Mouse (Mus musculus): ENCODE data around the gene Rpl10.

DNA sequence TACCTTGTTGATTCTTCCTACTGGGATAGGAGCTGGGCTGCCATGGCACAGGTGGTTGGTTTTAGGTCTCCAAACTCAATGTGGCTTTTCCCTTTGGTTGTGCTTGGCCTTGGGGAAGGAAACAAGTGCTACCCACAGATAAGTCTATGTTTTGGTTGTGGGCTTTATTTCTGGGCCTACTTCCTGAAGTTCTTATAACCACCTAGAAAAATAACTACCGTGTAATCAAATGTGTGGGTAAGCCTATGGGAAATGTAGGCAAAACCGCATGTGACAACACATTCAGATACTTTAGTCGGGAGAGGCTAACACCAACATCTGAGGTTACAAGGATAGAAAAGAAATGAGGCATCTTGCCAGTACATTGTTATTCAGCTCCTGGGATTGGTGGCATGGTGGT lies 12.9 kb upstream of the Rpl10 start:
- no peak for TF ChIP-seq POLR2A (IDR thresholded peaks at IDR 0.05; ENCODE audit: insufficient read length, low read depth)
- TF ChIP-seq MAX (IDR thresholded peaks at IDR 0.05; ENCODE audit: low read depth) = no peak
- no peak for TF ChIP-seq REST (IDR thresholded peaks at IDR 0.05; ENCODE audit: insufficient read depth, insufficient read length)
- no peak for TF ChIP-seq TCF12 (IDR thresholded peaks at IDR 0.05; ENCODE audit: insufficient read depth, poor library complexity, severe bottlenecking)
- TF ChIP-seq USF1 (IDR thresholded peaks at IDR 0.05; ENCODE audit: low read depth) = no peak
- TF ChIP-seq E2F4 (IDR thresholded peaks at IDR 0.05; ENCODE audit: insufficient read depth) = no peak
- TF ChIP-seq MYOG (IDR thresholded peaks at IDR 0.05; ENCODE audit: control insufficient read depth in 1 of 3, insufficient read depth in 1 of 3, insufficient read length in 2 of 3, low read depth in 2 of 3) = no peak
- no peak for TF ChIP-seq MYOD1 (IDR thresholded peaks at IDR 0.05; ENCODE audit: control insufficient read depth in 1 of 3, insufficient read length in 2 of 3, low read depth in 2 of 3)
